Mouse (Mus musculus) adrenal gland, adult 8-10 months (tissue): ENCODE measurements around the gene Olfr648. TPM values are rescaled to one million over a fixed set of nuclear protein-coding genes. Genes with fewer than 3 reads are reported as not detected.

Experiments used
- total RNA-seq, 4 experiments: library from RNA; stranded (reverse); gene quantifications; 2 replicates each; pipeline ENCODE4 v1.2.4; 2022

Olfr648 gene
- total RNA-seq, 4 experiments from 2014 or later: 0.15 TPM; not detected in 3

Other genes starting within 250 kb of the Olfr648 start
- gene Olfr632, start 249.0 kb downstream of the Olfr648 start, total RNA-seq: not detected
- gene Olfr633, start 239.0 kb downstream of the Olfr648 start, total RNA-seq: not detected
- under 1 TPM in 3 of 4 experiments, not detected in 1; 0.03 to 0.06 (median 0.06) TPM for gene Olfr635, start 212.2 kb downstream of the Olfr648 start, total RNA-seq
- not detected for gene Olfr638, start 184.6 kb downstream of the Olfr648 start, total RNA-seq
- gene Olfr639, start 166.1 kb downstream of the Olfr648 start, total RNA-seq: under 1 TPM in 2 of 4 experiments, not detected in 2; 0.05 to 0.09 TPM
- not detected for gene Olfr640, start 157.8 kb downstream of the Olfr648 start, total RNA-seq
- gene Olfr641, start 147.9 kb downstream of the Olfr648 start, total RNA-seq: not detected
- gene Olfr642, start 130.7 kb downstream of the Olfr648 start, total RNA-seq: not detected
- not detected for gene 4930516K23Rik, start 121.9 kb downstream of the Olfr648 start, total RNA-seq
- gene Olfr644, start 111.5 kb downstream of the Olfr648 start, total RNA-seq: not detected
- gene Olfr645, start 97.9 kb downstream of the Olfr648 start, total RNA-seq: not detected
- not detected for gene Olfr646, start 78.5 kb downstream of the Olfr648 start, total RNA-seq
- not detected for gene Ubqln5, start 53.6 kb downstream of the Olfr648 start, total RNA-seq
- not detected for gene Olfr643, start 46.0 kb downstream of the Olfr648 start, total RNA-seq
- gene Ubqln3, start 40.1 kb downstream of the Olfr648 start, total RNA-seq: not detected
- gene Ubqlnl, start 32.8 kb downstream of the Olfr648 start, total RNA-seq: not detected
- gene Olfm5, start 18.6 kb downstream of the Olfr648 start, total RNA-seq: not detected
- gene Olfr649, start 12.6 kb upstream of the Olfr648 start, total RNA-seq: not detected
- 1 to 10 TPM in 2 of 4 experiments, under 1 TPM in 2; 0.41 to 1.8 (median 1.0) TPM for gene Trim6, start 35.4 kb upstream of the Olfr648 start, total RNA-seq
- 10 to 100 TPM in 3 of 4 experiments, 1 to 10 TPM in 1; 8.2 to 11.6 (median 11.0) TPM for gene Trim34a, start 61.1 kb upstream of the Olfr648 start, total RNA-seq
- 1 to 10 TPM; 4.7 to 6.5 (median 6.1) TPM for gene Trim5, start 104.7 kb upstream of the Olfr648 start, total RNA-seq
- 10 to 100 TPM; 17.0 to 20.9 (median 19.4) TPM for gene Trim12a, start 132.1 kb upstream of the Olfr648 start, total RNA-seq
- 1 to 10 TPM in 1 of 4 experiments, under 1 TPM in 3; 0.38 to 2.0 (median 0.57) TPM for gene Trim34b, start 146.1 kb upstream of the Olfr648 start, total RNA-seq
- gene Trim12c, start 170.0 kb upstream of the Olfr648 start, total RNA-seq: 10 to 100 TPM; 13.7 to 15.9 (median 15.1) TPM
- under 1 TPM in 3 of 4 experiments, not detected in 1; 0.06 to 0.24 (median 0.22) TPM for gene Trim30b, start 186.5 kb upstream of the Olfr648 start, total RNA-seq
- gene Trim30c, start 217.4 kb upstream of the Olfr648 start, total RNA-seq: under 1 TPM in 2 of 4 experiments, not detected in 2; 0.16 to 0.17 TPM